Mouse (Mus musculus) small intestine, adult 2 months (tissue): ENCODE data around the gene Tnfrsf26. TPM values are rescaled to one million over a fixed set of nuclear protein-coding genes. Genes with fewer than 3 reads are reported as not detected.

Source experiments
- H3K27ac ChIP-seq: fragments of 200-500 bp; 2 replicates; pipeline ENCODE4 v1.5.1; 2012; ENCODE audit warnings: low read depth, low read length, control low read depth, inconsistent platforms; ENCODE audit not compliant: insufficient read depth
- H3K27me3 ChIP-seq: fragments of 200-500 bp; 2 replicates; pipeline ENCODE4 v1.6.1; 2012; ENCODE audit warnings: mild to moderate bottlenecking, moderate library complexity, low read length, inconsistent platforms; ENCODE audit not compliant: control insufficient read depth, insufficient read depth
- H3K36me3 ChIP-seq: fragments of 200-500 bp; 2 replicates; pipeline ENCODE4 v1.6.1; 2012; ENCODE audit warnings: mild to moderate bottlenecking, low read length, control low read depth, inconsistent platforms; ENCODE audit not compliant: control insufficient read depth, insufficient read depth
- H3K4me1 ChIP-seq: fragments of 200-500 bp; 2 replicates; pipeline ENCODE4 v1.6.1; 2012; ENCODE audit warnings: low read length, inconsistent platforms, mixed read lengths; ENCODE audit not compliant: control insufficient read depth, insufficient read depth, insufficient read length
- H3K4me3 ChIP-seq: fragments of 200-500 bp; 2 replicates; pipeline ENCODE4 v1.5.1; 2012; ENCODE audit warnings: low read depth, mild to moderate bottlenecking, control low read depth, inconsistent platforms, low read length, moderate library complexity
- CTCF ChIP-seq: fragments of 200-500 bp; IDR thresholded peaks from 2 replicates; pipeline ENCODE4 v1.5.1; 2012; ENCODE audit warnings: low read depth, mild to moderate bottlenecking, control low read depth, inconsistent platforms, low read length, moderate library complexity, mixed read lengths; ENCODE audit not compliant: insufficient replicate concordance, insufficient read length; ENCODE audit errors: extremely low read depth
- POLR2A ChIP-seq: fragments of 200-500 bp; IDR thresholded peaks from 2 replicates; pipeline ENCODE4 v1.6.1; 2012; ENCODE audit warnings: low read depth, mild to moderate bottlenecking, control low read depth, inconsistent platforms, low read length, moderate library complexity
- WGBS: fragments of 180-500 bp; shearing (Covaris S2); methylation state at CpG from one replicate; pipeline ENCODE4 v1.1.7; 2018; 5-methylcytosine and 5-hydroxymethylcytosine counted together
- polyA plus RNA-seq: library from polyadenylated mRNA; depleted of rRNA; stranded (reverse); fragments of >200 nt; gene quantifications from 2 replicates; pipeline ENCODE4 v1.2.3, GENCODE M21; 2012; rRNA removed

Tnfrsf26 gene
- polyA plus RNA-seq, 1 experiment, result 0.27 TPM

DNA sequence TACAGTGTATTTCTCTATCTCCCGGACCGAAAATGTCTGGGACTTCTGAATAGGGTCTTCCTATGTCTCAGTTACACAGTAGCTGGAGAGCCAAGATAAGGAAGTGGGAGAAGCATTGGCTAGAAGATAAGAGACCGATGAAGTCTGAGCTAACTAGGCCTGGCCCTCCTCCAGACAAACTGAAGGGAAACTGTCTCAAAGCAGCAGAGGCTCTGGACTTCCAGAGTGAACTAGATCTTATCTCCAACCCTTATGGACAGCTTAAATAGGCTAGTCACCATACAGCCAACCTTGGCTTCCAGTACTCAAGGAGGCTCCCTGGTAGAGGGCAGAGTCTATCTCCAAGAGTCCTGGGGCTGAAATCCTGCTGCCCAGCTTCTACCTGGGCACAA is 62.9 kb downstream of the Tnfrsf26 start:
- Histone ChIP-seq H3K27ac (no peak overlapping the region), H3K27me3 (no peaks in the 10 kb centered on the region), H3K4me1 (no peaks in the 10 kb centered on the region), H3K4me3 (no peak overlapping the region), H3K36me3 (peaks cover 72% of the 10 kb centered on the region)
- WGBS, result 69% methylated on average over 3 of the region's 3 CpGs
- TF ChIP-seq CTCF (no peak), POLR2A (no peak)

DNA sequence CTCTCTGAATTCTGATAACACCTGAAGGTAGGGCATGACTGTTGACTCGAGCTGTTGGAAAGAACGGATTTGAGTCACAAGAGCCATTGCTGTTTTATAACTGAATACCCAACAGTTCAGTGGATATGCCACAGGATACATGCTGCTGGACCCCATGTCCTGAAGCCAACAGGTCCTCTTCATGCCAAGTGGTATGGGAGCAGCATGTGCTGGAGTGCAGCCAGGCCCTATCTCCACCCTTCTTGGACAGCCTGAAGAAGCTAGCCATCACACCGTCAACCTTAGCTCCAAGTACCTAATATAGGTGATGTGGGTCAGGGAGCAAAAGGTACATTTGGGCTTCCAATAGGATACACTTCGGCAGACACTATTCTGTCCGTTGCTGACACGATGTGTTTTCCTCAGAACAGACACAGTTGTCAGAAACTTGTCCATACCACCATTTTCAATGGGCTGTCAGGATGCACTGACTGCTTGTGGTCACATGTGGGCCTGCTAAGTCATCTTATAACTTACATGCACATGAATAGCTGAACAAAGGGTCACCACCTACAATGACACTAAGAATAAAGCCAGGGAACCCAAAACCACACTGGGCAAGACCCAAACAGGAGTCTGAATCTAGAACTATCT is 63.4 kb downstream of the Tnfrsf26 start:
- H3K4me3 ChIP-seq, result no peak overlapping the region
- no peaks in the 10 kb centered on the region for H3K4me1 ChIP-seq
- no peaks in the 10 kb centered on the region for H3K27me3 ChIP-seq
- TF ChIP-seq POLR2A, result no peak
- no peak overlapping the region for H3K27ac ChIP-seq
- peaks cover 71% of the 10 kb centered on the region for H3K36me3 ChIP-seq
- WGBS, result 93% methylated on average over 6 of the region's 6 CpGs

DNA sequence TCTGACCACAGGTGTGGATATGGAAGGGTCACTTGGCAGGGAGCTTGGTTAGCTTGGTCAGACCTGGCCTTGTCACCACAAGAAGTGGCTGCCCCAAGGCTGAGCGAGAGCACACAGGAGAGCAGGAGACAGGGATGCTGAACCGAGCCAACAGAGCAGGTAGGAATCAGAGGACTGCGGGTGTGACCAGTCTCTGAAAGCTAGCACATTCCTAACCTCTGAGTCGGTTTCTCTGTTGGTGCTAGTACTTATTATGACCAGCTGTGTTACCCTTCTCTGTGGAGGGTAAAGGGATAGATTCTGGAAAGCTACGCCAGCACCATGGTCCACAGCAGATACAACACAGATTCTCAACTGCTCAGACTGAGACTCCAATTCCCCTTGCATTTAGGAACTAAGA is 64.7 kb downstream of the Tnfrsf26 start:
- Histone ChIP-seq H3K4me1 (no peaks in the 10 kb centered on the region), H3K27me3 (no peaks in the 10 kb centered on the region), H3K36me3 (peaks cover 63% of the 10 kb centered on the region), H3K27ac (no peak overlapping the region), H3K4me3 (no peak overlapping the region)
- TF ChIP-seq POLR2A, result no peak
- TF ChIP-seq CTCF, result no peak
- 86% methylated on average over 5 of the region's 5 CpGs for WGBS

Other genes with a start within 250 kb of the Tnfrsf26 start
- gene Cdkn1c, start 167.7 kb downstream of the Tnfrsf26 start, polyA plus RNA-seq, result 8.7 and 9.6 TPM in 2 replicates
- gene Slc22a18, start 155.0 kb downstream of the Tnfrsf26 start, polyA plus RNA-seq, result 249 and 251 TPM in 2 replicates
- gene Phlda2, start 125.6 kb downstream of the Tnfrsf26 start, polyA plus RNA-seq, result 2.5 and 5.0 TPM in 2 replicates
- gene Nap1l4, start 79.6 kb downstream of the Tnfrsf26 start, polyA plus RNA-seq, result 18.8 and 35.8 TPM in 2 replicates
- gene Cars, start 28.6 kb downstream of the Tnfrsf26 start, polyA plus RNA-seq, result 9.5 and 13.6 TPM in 2 replicates
- 0.99 and 1.4 TPM in 2 replicates for gene Tnfrsf22, start 20.9 kb upstream of the Tnfrsf26 start, polyA plus RNA-seq
- 1.2 and 2.9 TPM in 2 replicates for gene Tnfrsf23, start 57.1 kb upstream of the Tnfrsf26 start, polyA plus RNA-seq
- 15.9 and 23.1 TPM in 2 replicates for gene Osbpl5, start 128.3 kb upstream of the Tnfrsf26 start, polyA plus RNA-seq
- 0.27 TPM in 1 of 2 replicates, not detected in the other for gene Mrgprg, start 138.3 kb upstream of the Tnfrsf26 start, polyA plus RNA-seq
- gene Mrgpre, start 155.8 kb upstream of the Tnfrsf26 start, polyA plus RNA-seq, result 1.6 and 3.6 TPM in 2 replicates
- gene Nadsyn1, start 194.1 kb upstream of the Tnfrsf26 start, polyA plus RNA-seq, result 29.7 and 55.4 TPM in 2 replicates
- gene Dhcr7, start 194.4 kb upstream of the Tnfrsf26 start, polyA plus RNA-seq, result 56.9 and 114 TPM in 2 replicates
- not detected in 2 replicates for gene Gm498, start 238.1 kb upstream of the Tnfrsf26 start, polyA plus RNA-seq